Mouse (Mus musculus): ENCODE measurements at regions not wholly inside any gene's neighbourhood (a gene's known extent, or its start where the extent isn't known, plus 50 kb on each side); places are given as distances from the start of the nearest gene placed in this dataset.

DNA sequence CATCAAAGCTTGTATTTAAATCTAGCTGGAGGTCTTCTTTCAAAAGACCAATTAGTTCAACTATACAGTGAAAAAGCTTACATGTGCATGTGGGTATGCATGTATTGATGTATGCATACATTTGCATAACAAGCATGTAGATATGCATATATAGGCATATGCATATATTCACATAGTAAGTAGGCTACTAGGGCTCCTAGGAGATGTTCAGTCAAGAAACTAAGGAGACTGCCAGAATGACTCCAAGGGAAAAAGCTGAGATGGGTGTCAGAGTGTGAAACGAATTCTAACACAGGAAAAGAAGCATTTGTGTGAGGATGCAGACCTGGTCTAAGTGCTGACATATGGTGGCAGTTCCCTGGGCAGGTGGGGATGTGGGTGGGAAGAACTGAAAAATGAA lies 274.2 kb downstream of the Foxa2 start:
- 8% methylated on average over 1 of the region's 1 CpGs for WGBS (ENCODE audit: insufficient replicate concordance)

DNA sequence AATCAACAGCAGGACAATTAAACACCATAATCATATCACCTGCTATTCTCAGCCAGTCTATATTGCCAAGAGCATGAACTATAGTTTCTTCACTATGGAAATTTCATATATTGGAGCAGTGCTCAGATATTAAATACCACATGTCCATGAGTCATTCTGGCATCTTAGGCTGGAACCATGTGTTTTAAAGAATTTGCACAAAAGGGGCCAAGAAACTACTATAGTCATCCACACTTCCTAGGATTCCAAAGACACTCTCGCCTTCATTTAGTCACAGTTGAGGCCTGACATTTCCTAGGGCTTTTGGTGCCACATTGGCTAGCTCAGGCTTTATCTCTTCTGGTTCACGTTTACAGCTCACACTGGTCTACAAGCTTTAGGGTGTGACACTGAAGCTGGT lies 293.7 kb downstream of the Foxa2 start:
- Histone ChIP-seq H3K4me2 (ENCODE audit: low read depth) (no peak overlapping the region), H3K4me1 (replicated peaks; ENCODE audit: control insufficient read depth in 2 of 2, insufficient read depth in 2 of 2, low read length in 1 of 2) (no peaks in the 10 kb centered on the region), H3K9me3 (ENCODE audit: control insufficient read depth, low read length) (no peaks in the 10 kb centered on the region), H3K9ac (replicated peaks) (no peak overlapping the region), H3K4me3 (ENCODE audit: insufficient read depth in 1 of 2, low read depth in 2 of 2, low read length in 2 of 2) (no peak overlapping the region), H3K27ac (no peak overlapping the region), H3K36me3 (replicated peaks; ENCODE audit: control insufficient read depth, insufficient read depth, low read depth) (no peaks in the 10 kb centered on the region), H3K27me3 (ENCODE audit: control insufficient read depth, insufficient read depth, low read length) (no peaks in the 10 kb centered on the region)
- TF ChIP-seq CTCF (IDR thresholded peaks at IDR 0.05; ENCODE audit: low read depth) (no peak), EP300 (IDR thresholded peaks at IDR 0.05; ENCODE audit: low read depth) (no peak)
- ATAC-seq (ENCODE audit: insufficient read depth) (no peak), DNase-seq (ENCODE audit: low read depth in 3 of 3, low spot score in 3 of 3) (no peak)
- WGBS (ENCODE audit: insufficient replicate concordance) = 34% methylated on average over 2 of the region's 2 CpGs

More for the DNA sequence above, 274.2 kb downstream of the Foxa2 start:
- Histone ChIP-seq H3K9ac (replicated peaks) (no peak overlapping the region), H3K27me3 (ENCODE audit: control insufficient read depth, insufficient read depth, low read length) (no peaks in the 10 kb centered on the region), H3K9me3 (ENCODE audit: control insufficient read depth, low read length) (no peaks in the 10 kb centered on the region), H3K4me1 (replicated peaks; ENCODE audit: control insufficient read depth in 2 of 2, insufficient read depth in 2 of 2, low read length in 1 of 2) (no peaks in the 10 kb centered on the region), H3K4me3 (ENCODE audit: insufficient read depth in 1 of 2, low read depth in 2 of 2, low read length in 2 of 2) (no peak overlapping the region), H3K4me2 (ENCODE audit: low read depth) (no peak overlapping the region), H3K27ac (no peak overlapping the region), H3K36me3 (replicated peaks; ENCODE audit: control insufficient read depth, insufficient read depth, low read depth) (no peaks in the 10 kb centered on the region)
- no peak for DNase-seq (ENCODE audit: low read depth in 3 of 3, low spot score in 3 of 3)
- TF ChIP-seq EP300 (IDR thresholded peaks at IDR 0.05; ENCODE audit: low read depth) (no peak), CTCF (IDR thresholded peaks at IDR 0.05; ENCODE audit: low read depth) (no peak)
- no peak for ATAC-seq (ENCODE audit: insufficient read depth)

GRCm38 (mm10) chr2:147751831-147752230 lies 294.9 kb downstream of the Foxa2 start:
- no peaks in the 10 kb centered on the region for H3K4me1 ChIP-seq (replicated peaks; ENCODE audit: control insufficient read depth in 2 of 2, insufficient read depth in 2 of 2, low read length in 1 of 2)
- no peaks in the 10 kb centered on the region for H3K9me3 ChIP-seq (ENCODE audit: control insufficient read depth, low read length)
- no peak overlapping the region for H3K9ac ChIP-seq (replicated peaks)
- H3K4me2 ChIP-seq (ENCODE audit: low read depth) = no peak overlapping the region
- no peak for DNase-seq (ENCODE audit: low read depth in 3 of 3, low spot score in 3 of 3)
- H3K36me3 ChIP-seq (replicated peaks; ENCODE audit: control insufficient read depth, insufficient read depth, low read depth) = no peaks in the 10 kb centered on the region
- TF ChIP-seq CTCF (IDR thresholded peaks at IDR 0.05; ENCODE audit: low read depth) (no peak), EP300 (IDR thresholded peaks at IDR 0.05; ENCODE audit: low read depth) (no peak)
- H3K4me3 ChIP-seq (ENCODE audit: insufficient read depth in 1 of 2, low read depth in 2 of 2, low read length in 2 of 2) = no peak overlapping the region
- WGBS (ENCODE audit: insufficient replicate concordance) = 60% methylated on average over 3 of the region's 3 CpGs
- no peak for ATAC-seq (ENCODE audit: insufficient read depth)
- no peaks in the 10 kb centered on the region for H3K27me3 ChIP-seq (ENCODE audit: control insufficient read depth, insufficient read depth, low read length)
- no peak overlapping the region for H3K27ac ChIP-seq

- Histone ChIP-seq H3K27ac (no peak overlapping the region), H3K9me3 (ENCODE audit: control insufficient read depth, low read length) (no peaks in the 10 kb centered on the region), H3K4me2 (ENCODE audit: low read depth) (no peak overlapping the region), H3K4me3 (ENCODE audit: insufficient read depth in 1 of 2, low read depth in 2 of 2, low read length in 2 of 2) (no peak overlapping the region), H3K4me1 (replicated peaks; ENCODE audit: control insufficient read depth in 2 of 2, insufficient read depth in 2 of 2, low read length in 1 of 2) (no peaks in the 10 kb centered on the region), H3K36me3 (replicated peaks; ENCODE audit: control insufficient read depth, insufficient read depth, low read depth) (no peaks in the 10 kb centered on the region), H3K27me3 (ENCODE audit: control insufficient read depth, insufficient read depth, low read length) (no peaks in the 10 kb centered on the region), H3K9ac (replicated peaks) (no peak overlapping the region)
- ATAC-seq (ENCODE audit: insufficient read depth) (no peak), DNase-seq (ENCODE audit: low read depth in 3 of 3, low spot score in 3 of 3) (no peak)
- 49% methylated on average over 4 of the region's 4 CpGs for WGBS (ENCODE audit: insufficient replicate concordance)
- TF ChIP-seq EP300 (IDR thresholded peaks at IDR 0.05; ENCODE audit: low read depth) (no peak), CTCF (IDR thresholded peaks at IDR 0.05; ENCODE audit: low read depth) (no peak)
These were observed 298.8 kb downstream of the Foxa2 start for GRCm38 (mm10) chr2:147748006-147748405.

DNA sequence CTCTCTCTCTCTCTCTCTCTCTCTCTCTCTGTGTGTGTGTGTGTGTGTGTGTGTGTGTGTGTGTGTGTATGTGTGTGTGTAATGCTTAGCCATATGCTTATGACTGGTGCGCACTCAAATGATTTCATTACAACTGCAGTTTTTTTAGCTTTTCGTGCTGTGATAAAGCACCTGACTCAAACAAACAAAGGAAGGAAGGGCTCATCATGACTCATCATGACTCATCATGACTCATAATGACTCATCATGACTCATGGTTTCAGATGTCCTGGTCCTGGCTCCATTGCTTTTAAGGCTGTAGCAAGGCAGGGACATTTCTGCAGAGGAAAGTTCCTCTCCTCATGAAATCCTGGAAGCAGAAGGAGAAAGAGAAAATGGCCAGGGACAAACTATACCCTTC lies 302.9 kb downstream of the Foxa2 start:
- no peak overlapping the region for H3K9ac ChIP-seq (replicated peaks)
- no peak overlapping the region for H3K4me2 ChIP-seq (ENCODE audit: low read depth)
- no peaks in the 10 kb centered on the region for H3K4me1 ChIP-seq (replicated peaks; ENCODE audit: control insufficient read depth in 2 of 2, insufficient read depth in 2 of 2, low read length in 1 of 2)
- no peak for TF ChIP-seq CTCF (IDR thresholded peaks at IDR 0.05; ENCODE audit: low read depth)
- TF ChIP-seq EP300 (IDR thresholded peaks at IDR 0.05; ENCODE audit: low read depth) = no peak
- no peak overlapping the region for H3K4me3 ChIP-seq (ENCODE audit: insufficient read depth in 1 of 2, low read depth in 2 of 2, low read length in 2 of 2)
- ATAC-seq (ENCODE audit: insufficient read depth) (no peak), DNase-seq (ENCODE audit: low read depth in 3 of 3, low spot score in 3 of 3) (peak in 1 of 3 experiments; percentile 2)
- H3K27ac ChIP-seq = no peak overlapping the region
- 42% methylated on average over 2 of the region's 2 CpGs for WGBS (ENCODE audit: insufficient replicate concordance)
- no peaks in the 10 kb centered on the region for H3K9me3 ChIP-seq (ENCODE audit: control insufficient read depth, low read length)
- no peaks in the 10 kb centered on the region for H3K36me3 ChIP-seq (replicated peaks; ENCODE audit: control insufficient read depth, insufficient read depth, low read depth)
- no peaks in the 10 kb centered on the region for H3K27me3 ChIP-seq (ENCODE audit: control insufficient read depth, insufficient read depth, low read length)

All from liver, embryonic 14.5 days (tissue).